Mouse (Mus musculus) heart, adult 8-10 months (tissue): ENCODE results near the gene Efnb3. TPM values are rescaled to one million over a fixed set of nuclear protein-coding genes. Genes with fewer than 3 reads are reported as not detected.

Experiments
- DNase-seq: peaks from one replicate; pipeline ENCODE4 v3.0.0; 2022; ENCODE audit warnings: low spot score
- microRNA-seq: library from miRNA; unstranded; fragments of <30 nt; microRNA quantifications from one replicate; pipeline ENCODE4 v1.2.0, GENCODE M21; 2022
- total RNA-seq, 4 experiments: library from RNA; stranded (reverse); gene quantifications; 2 replicates each; pipeline ENCODE4 v1.2.4; 2022

Efnb3 gene
- total RNA-seq, 4 experiments from 2014 or later = 105 to 137 (median 128) TPM

DNA sequence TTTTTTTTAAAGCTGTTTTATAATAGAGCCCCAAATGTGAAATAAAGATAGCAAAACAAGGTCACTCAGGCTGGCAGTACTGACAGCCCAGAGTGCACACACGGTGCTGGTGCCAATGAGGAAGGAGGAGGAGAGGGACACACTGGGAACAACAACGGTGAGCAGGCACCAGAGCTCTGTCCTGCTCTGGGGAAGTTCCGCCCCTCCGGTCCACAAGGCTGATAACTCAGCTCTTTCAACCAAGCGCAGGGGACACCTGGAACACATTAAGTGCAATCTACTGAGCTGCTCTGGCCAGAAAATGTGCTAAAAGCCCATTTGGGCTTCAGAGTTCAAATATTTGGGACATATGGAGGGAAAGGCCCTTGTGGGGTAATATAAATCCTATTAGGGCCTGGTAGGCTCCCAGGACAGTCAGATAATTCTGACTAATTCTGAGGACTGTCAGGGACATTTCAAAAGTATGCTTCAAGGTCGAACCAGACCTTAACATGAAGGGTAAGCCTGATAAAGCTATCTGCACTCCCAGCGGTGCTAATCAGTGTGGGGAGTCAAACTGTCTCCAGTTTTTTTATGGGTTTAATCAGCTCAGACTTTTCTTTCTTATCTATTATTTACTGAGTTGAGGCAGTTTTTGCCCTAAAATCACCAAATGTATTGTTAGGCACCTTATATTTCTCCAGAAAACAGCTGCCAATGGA lies 49.1 kb downstream of the Efnb3 start:
- DNase-seq = no peak

Small RNA genes within 50 kb of the gene (microRNA-seq; reads per million reads assigned to microRNA genes)
- gene Gm27493 = not detected

Other genes with a start within 250 kb of the Efnb3 start
- gene Cntrob, start 236.4 kb downstream of the Efnb3 start, total RNA-seq = 1 to 10 TPM; 1.8 to 5.1 (median 2.6) TPM
- gene Trappc1, start 236.2 kb downstream of the Efnb3 start, total RNA-seq = 10 to 100 TPM; 46.5 to 50.6 (median 49.2) TPM
- gene Kcnab3, start 233.9 kb downstream of the Efnb3 start, total RNA-seq = under 1 TPM in 3 of 4 experiments, not detected in 1; 0.17 to 0.38 (median 0.27) TPM
- gene Rnf227, start 219.7 kb downstream of the Efnb3 start, total RNA-seq = under 1 TPM; 0.34 to 0.44 (median 0.39) TPM
- gene Chd3, start 190.8 kb downstream of the Efnb3 start, total RNA-seq = 10 to 100 TPM; 16.7 to 20.4 (median 18.3) TPM
- gene Naa38, start 164.7 kb downstream of the Efnb3 start, total RNA-seq = 100 to 1,000 TPM; 109 to 140 (median 120) TPM
- 10 to 100 TPM; 33.3 to 39.8 (median 36.9) TPM for gene Cyb5d1, start 164.6 kb downstream of the Efnb3 start, total RNA-seq
- 10 to 100 TPM; 13.2 to 24.7 (median 19.5) TPM for gene Tmem88, start 162.0 kb downstream of the Efnb3 start, total RNA-seq
- gene Kdm6b, start 146.5 kb downstream of the Efnb3 start, total RNA-seq = 10 to 100 TPM; 19.1 to 26.2 (median 22.3) TPM
- gene Dnah2, start 11.1 kb downstream of the Efnb3 start, total RNA-seq = under 1 TPM; 0.22 to 0.66 (median 0.40) TPM
- 1 to 10 TPM; 4.6 to 6.7 (median 5.6) TPM for gene Wrap53, start 20.1 kb upstream of the Efnb3 start, total RNA-seq
- gene Trp53, start 20.2 kb upstream of the Efnb3 start, total RNA-seq = 10 to 100 TPM; 12.8 to 16.3 (median 14.1) TPM
- gene Atp1b2, start 45.7 kb upstream of the Efnb3 start, total RNA-seq = 10 to 100 TPM; 12.4 to 16.3 (median 13.1) TPM
- not detected for gene Shbg, start 57.7 kb upstream of the Efnb3 start, total RNA-seq
- 1 to 10 TPM; 2.6 to 5.3 (median 3.3) TPM for gene Sat2, start 61.8 kb upstream of the Efnb3 start, total RNA-seq
- gene Fxr2, start 72.8 kb upstream of the Efnb3 start, total RNA-seq = 100 to 1,000 TPM in 1 of 4 experiments, 10 to 100 TPM in 3; 92.4 to 109 (median 94.5) TPM
- gene Sox15, start 95.1 kb upstream of the Efnb3 start, total RNA-seq = not detected
- 10 to 100 TPM; 13.6 to 18.8 (median 15.5) TPM for gene Mpdu1, start 102.4 kb upstream of the Efnb3 start, total RNA-seq
- 1 to 10 TPM; 4.5 to 7.0 (median 6.3) TPM for gene Cd68, start 105.9 kb upstream of the Efnb3 start, total RNA-seq
- 100 to 1,000 TPM; 162 to 194 (median 186) TPM for gene Eif4a1, start 112.2 kb upstream of the Efnb3 start, total RNA-seq
- 10 to 100 TPM; 27.2 to 40.0 (median 28.7) TPM for gene Senp3, start 121.9 kb upstream of the Efnb3 start, total RNA-seq
- gene Tnfsf13, start 125.6 kb upstream of the Efnb3 start, total RNA-seq = 1 to 10 TPM; 2.6 to 4.3 (median 2.9) TPM
- 10 to 100 TPM; 14.9 to 19.6 (median 17.5) TPM for gene Tnfsf12, start 135.6 kb upstream of the Efnb3 start, total RNA-seq
- 1 to 10 TPM; 1.4 to 4.2 (median 3.1) TPM for gene Tnfsfm13, start 135.9 kb upstream of the Efnb3 start, total RNA-seq
- gene Polr2a, start 198.4 kb upstream of the Efnb3 start, total RNA-seq = 10 to 100 TPM; 28.5 to 35.7 (median 32.9) TPM
- not detected for gene Slc35g3, start 201.8 kb upstream of the Efnb3 start, total RNA-seq
- 10 to 100 TPM; 43.7 to 52.4 (median 49.3) TPM for gene Zbtb4, start 205.7 kb upstream of the Efnb3 start, total RNA-seq
- gene Chrnb1, start 235.7 kb upstream of the Efnb3 start, total RNA-seq = 1 to 10 TPM; 2.2 to 4.3 (median 3.8) TPM
- gene Fgf11, start 241.7 kb upstream of the Efnb3 start, total RNA-seq = 1 to 10 TPM; 2.1 to 3.3 (median 2.6) TPM
- gene Tmem102, start 245.4 kb upstream of the Efnb3 start, total RNA-seq = under 1 TPM; 0.14 to 0.57 (median 0.31) TPM